Mouse (Mus musculus): Measurements from ENCODE around the gene Btbd19.

Btbd19 gene

GRCm38 (mm10) chr4:117125348-117125909 is at the start of gene Btbd19:
TSS of gene Btbd19 (minus strand) at chr4:117125725.
- peak in 1 of 2 experiments; percentile 52 for DNase-seq

DNA sequence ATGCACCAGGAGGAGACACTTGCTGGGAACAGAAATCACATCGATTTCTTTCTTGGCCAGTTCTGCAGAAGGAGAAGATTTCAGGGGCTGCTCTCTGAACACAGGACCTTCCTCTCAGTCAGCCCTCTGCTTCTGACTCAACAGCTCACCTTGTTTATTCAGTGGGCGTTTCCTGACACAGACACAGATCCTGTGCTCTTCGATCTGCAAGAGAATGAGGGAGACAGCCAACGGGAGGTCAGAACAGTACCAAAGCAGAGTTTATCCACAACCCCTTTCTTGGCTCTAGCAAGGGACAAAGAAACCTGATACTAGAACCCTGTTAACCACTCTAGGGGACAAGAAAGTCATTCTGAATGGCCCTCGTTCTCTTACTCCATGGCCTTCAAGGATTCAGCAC is 44.4 kb upstream of the Btbd19 start:
- no peak for DNase-seq

- DNase-seq, result no peak
These were observed 35.7 kb upstream of the Btbd19 start for GRCm38 (mm10) chr4:117161183-117161582.

GRCm38 (mm10) chr4:117159666-117160065 is 34.1 kb upstream of the Btbd19 start:
- no peak for DNase-seq

DNA sequence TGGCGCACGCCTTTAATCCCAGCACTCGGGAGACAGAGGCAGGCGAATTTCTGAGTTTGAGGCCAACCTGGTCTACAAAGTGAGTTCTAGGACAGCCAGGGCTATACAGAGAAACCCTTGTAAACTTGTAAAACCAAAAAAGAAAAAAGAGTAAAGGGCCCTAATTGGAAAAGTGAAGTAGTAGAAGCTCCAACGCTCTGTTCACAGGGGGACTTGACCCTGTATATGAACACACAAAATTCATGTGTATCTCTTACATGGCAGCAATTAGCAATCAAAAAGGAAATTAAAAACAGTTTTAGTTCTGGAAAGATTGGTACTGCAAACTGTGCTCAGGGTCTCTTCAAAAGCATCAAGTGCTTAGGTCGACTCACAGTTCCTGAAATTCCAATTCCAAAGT is 30.8 kb upstream of the Btbd19 start:
- DNase-seq, result no peak

DNA sequence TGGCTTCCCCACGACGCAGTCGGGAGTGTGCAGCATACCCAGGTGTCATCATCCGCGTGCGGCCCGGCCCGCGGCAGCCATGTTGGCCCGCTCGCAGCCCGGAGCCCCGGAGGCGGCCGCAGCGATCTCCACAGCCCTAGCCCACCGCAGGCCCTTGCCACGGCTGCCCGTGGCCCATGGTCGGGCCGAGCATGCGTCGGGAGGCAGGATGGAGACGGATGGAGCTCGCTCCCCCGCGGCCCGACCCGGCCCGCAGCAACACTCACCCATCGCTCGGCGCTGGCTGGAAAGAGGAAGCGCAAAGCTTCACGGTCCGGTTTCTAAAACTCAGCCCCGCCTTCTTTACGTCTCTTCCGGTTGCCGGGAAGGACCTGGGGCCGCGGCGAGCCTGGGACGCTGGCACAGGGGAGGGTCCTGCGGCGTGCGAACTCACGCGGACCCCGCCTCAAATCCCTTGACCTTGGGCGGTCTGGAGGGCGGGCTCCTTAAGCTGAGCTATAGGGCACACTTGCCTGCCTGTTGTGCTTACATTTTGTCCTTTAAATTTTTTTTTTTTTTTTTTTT is 30.3 kb upstream of the Btbd19 start, which contains the start of gene Rps8:
Gene Rps8, minus strand, starts transcription at position 452 of the 564 bp plus-strand sequence.
- DNase-seq, result peak; percentile 84 to 87

- no peak for DNase-seq
These were observed 29.7 kb upstream of the Btbd19 start for GRCm38 (mm10) chr4:117155020-117155791.

DNA sequence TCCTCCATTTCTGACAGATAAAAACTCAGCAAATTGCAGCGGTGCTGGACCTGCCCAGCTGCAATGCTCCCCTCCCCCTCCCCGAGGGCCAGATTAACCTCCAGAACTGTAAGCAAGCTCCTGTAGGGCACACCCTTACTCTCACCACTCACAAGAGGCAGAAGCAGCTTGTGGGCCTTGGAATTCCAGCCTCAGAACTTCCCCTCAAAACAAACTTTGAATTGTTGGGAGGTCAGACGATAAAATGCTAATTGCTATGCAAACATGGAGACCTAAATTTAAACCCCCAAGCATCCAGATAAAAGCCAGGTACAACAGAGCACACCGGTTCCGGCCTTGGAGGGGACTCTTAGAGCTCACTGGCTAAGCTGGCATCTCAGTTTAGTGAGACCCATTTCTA is 27.2 kb upstream of the Btbd19 start:
- DNase-seq, result no peak

- no peak for DNase-seq
These were observed 25.9 kb upstream of the Btbd19 start for GRCm38 (mm10) chr4:117151416-117151815.

DNA sequence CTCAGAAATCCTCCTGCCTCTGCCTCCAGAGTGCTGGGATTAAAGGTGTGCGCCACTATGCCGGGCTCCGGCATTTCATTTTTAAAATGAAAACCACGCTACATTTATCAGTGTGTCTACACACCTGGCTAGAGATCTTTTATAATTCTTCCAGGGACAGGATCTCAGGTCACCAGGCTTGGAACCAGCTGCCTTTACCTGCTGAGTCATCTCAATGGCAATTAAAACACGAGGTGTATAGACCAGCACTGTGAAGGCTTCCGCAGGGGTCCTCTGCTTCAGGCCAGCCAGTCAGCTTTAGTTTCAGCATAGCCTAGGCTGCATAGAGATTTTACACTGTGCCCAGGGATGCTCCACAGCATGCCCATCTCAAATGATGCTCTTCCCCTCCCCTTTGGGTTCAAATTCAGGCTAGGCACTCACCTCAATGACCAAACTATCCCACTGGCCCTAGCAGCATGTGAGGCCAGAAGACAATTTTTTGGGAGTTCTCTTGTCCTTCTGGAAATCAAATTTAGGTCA is 24.7 kb upstream of the Btbd19 start:
- DNase-seq, result no peak

DNA sequence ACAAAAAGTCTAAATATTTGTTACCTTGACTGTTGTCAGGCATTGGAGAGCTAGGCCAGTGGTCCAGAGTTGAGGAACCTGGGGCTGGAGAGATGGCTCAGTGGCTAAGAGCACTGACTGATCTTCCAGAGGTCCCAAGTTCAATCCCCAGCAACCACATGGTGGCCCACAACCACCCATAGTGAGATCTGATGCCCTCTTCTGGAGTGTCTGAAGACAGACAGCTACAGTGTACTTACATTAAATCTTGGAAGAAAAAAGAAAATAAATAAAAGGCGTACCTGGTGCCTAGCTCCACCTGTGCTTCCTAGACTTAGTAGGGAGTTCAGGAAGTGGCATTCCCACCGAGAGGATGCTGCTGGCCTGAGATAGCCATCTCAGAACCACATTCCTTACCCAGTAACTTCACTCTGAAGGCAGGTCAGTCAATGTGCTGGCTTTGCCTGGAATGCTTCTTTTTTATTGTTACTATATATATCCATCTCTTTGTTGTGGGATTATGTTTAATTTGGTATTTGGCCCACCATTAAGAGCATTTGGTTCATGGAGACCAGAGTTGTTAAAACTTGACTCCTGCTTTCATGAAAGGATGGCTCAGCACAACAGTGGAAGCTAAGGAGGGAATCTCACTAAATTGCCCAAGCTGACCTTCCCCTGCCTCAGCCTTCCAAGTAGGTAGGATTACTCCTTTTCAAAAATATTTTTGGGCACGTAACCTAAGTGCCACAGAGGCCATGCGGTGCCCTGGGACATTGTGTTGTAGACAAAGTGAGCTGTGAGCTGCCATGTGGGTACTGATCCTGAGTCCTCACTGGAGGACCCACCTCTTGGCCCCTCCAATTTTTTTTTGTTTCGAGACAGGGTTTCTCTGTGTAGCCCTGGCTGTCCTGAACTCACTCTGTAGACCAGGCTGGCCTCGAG is 24.0 kb upstream of the Btbd19 start:
- no peak for DNase-seq

DNA sequence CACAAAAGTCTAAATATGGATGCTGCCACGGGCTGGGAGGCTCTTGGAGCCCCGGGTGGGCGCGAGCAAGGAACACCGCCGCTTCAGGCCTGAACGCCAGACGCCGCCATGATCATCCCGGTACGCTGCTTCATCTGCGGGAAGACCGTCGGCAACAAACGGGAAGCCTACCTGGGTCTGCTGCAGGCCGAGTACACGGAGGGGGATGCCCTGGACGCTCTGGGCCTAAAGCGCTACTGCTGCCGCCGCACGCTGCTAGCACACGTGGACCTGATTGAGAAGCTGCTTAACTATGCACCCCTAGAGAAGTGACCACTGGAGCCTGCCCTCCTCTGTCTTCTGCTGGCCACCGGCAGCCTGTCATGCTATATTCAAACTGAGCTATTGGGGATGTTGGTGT is 23.3 kb upstream of the Btbd19 start:
- DNase-seq, result no peak

DNA sequence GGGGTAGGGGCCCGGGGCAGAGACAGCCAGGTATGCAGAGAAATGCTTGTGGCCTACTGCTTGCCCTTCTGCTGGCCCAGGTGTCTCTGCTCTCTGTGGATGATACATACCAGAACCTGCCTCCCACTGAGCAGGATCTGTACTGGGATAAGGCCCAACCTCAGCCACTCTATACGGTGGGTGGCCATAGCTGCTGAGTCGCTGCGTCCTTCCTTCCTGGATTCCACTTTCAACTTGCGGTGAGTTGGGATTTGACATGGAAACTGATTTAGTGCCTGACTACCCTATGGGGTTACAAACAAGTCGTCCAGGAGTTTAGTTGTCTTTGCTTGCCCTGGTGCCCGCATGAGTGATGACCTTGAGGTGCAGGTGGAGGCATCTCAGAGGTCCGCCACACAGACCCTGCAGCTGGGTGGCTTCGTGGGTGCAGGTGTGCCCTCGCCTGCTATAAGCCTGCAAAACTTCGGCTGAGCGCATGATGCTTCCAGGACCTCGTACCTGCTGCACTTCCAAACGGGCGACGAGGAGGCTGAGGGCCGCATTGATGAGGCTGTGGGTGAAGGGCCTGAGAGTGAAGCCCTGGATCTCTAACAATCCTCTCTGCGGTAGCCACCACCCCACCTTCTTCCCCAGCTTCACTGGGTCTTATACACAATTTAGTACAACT is 22.7 kb upstream of the Btbd19 start:
- no peak for DNase-seq

DNA sequence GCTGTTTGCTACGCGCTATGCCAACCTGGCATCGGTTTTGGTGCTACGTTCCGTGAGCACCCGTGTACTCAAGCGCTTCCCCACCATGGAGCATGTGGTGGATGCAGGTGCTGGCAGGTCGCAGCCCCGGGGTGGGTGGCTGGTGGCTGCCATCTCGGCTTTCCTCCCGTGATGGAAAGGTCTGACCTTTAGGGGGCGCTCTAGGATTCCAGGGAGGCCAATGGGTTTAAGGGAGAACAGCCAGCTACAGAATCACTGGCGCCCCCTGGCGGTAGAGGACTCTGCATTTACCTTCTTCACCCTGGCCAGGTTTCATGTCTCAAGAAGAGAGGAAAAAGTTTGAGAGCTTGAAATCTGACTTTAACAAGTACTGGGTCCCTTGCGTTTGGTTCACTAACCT is 20.7 kb upstream of the Btbd19 start:
- peak; percentile 83 to 86 for DNase-seq

DNA sequence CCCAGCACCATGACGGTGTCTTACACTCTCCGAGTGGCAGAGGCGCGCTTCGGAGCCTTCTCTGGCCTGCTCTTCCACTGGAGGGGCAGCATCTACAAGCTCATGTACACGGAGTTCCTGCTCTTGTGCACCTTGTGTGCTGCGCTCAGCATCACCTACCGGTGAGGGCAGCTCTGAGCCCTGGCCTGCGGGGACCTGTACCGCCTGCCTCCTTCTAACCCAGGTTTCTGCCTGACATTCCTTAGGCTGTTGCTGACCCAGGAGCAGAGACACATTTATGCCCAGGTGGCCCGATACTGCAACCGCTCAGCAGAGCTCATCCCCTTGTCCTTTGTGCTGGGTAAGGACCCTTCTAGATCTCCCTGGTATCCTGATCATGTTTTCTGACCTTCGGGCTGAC is 19.7 kb upstream of the Btbd19 start:
- DNase-seq, result no peak

- DNase-seq, result no peak
These were observed 17.5 kb upstream of the Btbd19 start for GRCm38 (mm10) chr4:117143023-117143422.

- no peak for DNase-seq
These were observed 15.1 kb upstream of the Btbd19 start for GRCm38 (mm10) chr4:117140613-117141012.

DNA sequence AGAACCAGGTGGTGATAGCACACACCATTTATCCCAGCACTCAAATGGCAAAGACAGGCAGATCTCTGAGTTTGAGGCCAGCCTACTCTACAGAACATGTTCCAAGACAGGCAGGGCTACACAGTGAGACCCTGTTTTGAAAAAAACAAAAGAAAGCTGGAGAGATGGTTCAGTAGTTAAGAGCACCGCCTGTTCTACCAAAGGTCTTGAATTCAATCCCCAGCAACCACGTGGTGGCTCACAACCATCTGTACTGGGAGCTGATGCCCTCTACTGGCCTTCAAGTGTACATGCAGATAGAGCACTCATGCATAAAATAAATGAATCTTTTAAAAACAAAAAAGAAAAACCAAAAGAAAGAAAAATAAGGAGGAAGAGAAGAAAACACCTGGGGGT is 13.7 kb upstream of the Btbd19 start:
- no peak for DNase-seq

DNA sequence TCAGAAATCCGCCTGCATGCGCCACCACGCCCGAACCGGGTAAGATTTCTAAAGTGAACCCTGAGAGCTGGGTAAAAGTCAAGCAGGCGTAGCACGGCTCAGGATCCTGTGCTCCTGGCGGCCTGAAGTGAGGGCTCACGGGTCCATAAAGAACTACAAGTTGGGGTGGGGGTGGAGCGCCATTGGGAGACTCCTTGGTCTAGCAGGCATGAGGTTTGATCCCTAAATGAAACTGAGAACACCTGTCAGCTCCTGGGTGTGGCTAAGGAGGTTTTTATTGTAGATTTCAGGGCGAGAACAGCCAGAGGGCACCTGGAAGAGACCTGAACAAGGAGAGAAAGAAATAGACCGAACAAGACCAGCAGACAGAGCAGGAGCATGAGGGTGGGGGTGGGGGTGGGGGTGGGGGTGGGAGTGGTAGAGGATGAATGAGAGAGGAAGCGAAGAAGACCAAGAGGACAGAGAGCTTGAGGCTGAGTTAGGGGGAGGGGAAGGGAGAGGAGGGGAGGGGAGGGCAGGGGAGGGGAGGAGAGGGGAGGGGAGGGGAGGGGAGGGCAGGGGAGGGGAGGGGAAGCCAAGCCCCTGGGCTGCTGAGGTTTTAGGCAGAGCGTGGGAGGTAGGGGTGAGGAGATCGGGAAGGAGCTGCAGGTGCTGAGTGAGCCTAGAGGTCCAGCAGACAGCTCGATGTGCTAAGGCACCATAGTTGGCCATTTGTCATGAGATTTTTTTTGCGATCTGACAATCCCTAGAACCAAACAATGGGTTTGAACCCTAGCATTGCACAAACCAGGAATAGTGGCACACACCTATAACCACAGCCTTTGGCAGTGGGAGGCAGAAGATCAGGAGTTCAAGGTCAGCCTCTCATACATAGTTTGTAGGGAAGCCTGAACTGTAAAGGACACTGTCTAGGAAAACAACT is 13.0 kb upstream of the Btbd19 start:
- no peak for DNase-seq

DNA sequence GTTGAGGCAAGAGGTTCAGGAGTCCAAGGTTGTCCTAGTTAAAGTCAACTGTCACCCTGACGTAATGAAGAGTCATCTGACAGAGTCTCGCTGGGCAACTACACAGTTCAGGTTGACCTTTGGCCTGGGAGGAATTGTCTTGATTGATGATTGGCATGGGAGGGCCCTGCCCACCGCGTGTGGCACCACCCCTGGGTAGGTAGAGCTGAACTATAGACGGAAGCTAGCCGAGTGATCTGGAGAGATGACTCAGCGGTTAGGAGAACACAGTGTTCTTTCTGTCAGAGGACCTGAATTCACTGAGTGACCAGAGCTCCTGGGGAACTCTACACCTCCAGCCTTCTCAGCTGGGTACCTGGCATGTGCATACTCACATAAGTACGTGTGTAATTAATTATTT is 10.5 kb upstream of the Btbd19 start:
- DNase-seq, result no peak

- no peak for DNase-seq
These were observed 9.1 kb upstream of the Btbd19 start for GRCm38 (mm10) chr4:117134601-117134995.
